Mouse (Mus musculus): ENCODE measurements around the gene Ccdc89. TPM values are rescaled to one million over a fixed set of nuclear protein-coding genes. Genes with fewer than 3 reads are reported as not detected.

The Ccdc89 gene
- total and polyA plus RNA-seq, 2 experiments from 2014 or later = 0.74 to 1.00 TPM

DNA sequence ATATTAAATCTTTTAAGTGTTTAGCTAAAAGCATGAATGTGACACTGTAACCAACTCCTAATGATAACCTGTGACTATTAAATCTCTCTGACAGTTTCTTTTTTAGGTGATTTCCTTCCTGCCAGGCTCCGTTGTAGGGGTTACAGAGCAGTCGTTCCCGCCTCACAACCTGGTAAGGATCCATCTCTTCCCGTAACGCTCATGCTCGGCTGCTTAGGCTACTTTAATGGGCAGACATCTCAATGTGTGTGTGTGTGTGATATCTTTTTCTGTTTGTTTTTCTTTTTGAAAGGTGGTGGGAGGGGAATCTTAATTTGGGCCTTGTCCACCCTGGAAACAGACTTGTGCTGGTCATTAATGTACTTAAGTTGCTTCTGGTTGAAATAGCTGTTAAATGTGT lies 17.8 kb downstream of the Ccdc89 start:
- Histone ChIP-seq H3K4me1 (ENCODE audit: insufficient read depth) (peaks cover 5% of the 10 kb centered on the region; the same call in 1 of the 2 replicates), H3K4me2 (ENCODE audit: low read depth) (peak overlapping the region; percentile 75), H3K27ac (ENCODE audit: low read depth, low read length) (peak overlapping the region; percentile 99), H3K9me3 (ENCODE audit: low read length) (no peaks in the 10 kb centered on the region), H3K4me3 (ENCODE audit: low read depth, low read length) (peak overlapping the region; percentile 98), H3K36me3 (ENCODE audit: insufficient read depth) (no peaks in the 10 kb centered on the region), H3K9ac (peak overlapping the region; percentile 94), H3K27me3 (ENCODE audit: insufficient read depth, low read length) (no peaks in the 10 kb centered on the region)
- no peak for ATAC-seq
- no peak for TF ChIP-seq CTCF (IDR thresholded peaks at IDR 0.05; ENCODE audit: low read depth)
- WGBS = 0% methylated on average over 6 of the region's 6 CpGs
- no peak for DNase-seq

GRCm38 (mm10) chr7:90456149-90456844 lies 29.9 kb downstream of the Ccdc89 start:
- DNase-seq (no peak), ATAC-seq (no peak)
- Histone ChIP-seq H3K4me3 (ENCODE audit: low read depth, low read length) (peak overlapping the region; percentile 83), H3K9ac (peak overlapping the region; percentile 83), H3K27ac (ENCODE audit: low read depth, low read length) (peak overlapping the region; percentile 92), H3K27me3 (ENCODE audit: insufficient read depth, low read length) (no peaks in the 10 kb centered on the region), H3K4me2 (ENCODE audit: low read depth) (peak overlapping the region; percentile 54), H3K9me3 (ENCODE audit: low read length) (no peaks in the 10 kb centered on the region), H3K36me3 (ENCODE audit: insufficient read depth) (peaks cover 22% of the 10 kb centered on the region), H3K4me1 (ENCODE audit: insufficient read depth) (no peaks in the 10 kb centered on the region)
- 35% methylated on average over 7 of the region's 7 CpGs for WGBS
- TF ChIP-seq CTCF (IDR thresholded peaks at IDR 0.05; ENCODE audit: low read depth) = no peak

DNA sequence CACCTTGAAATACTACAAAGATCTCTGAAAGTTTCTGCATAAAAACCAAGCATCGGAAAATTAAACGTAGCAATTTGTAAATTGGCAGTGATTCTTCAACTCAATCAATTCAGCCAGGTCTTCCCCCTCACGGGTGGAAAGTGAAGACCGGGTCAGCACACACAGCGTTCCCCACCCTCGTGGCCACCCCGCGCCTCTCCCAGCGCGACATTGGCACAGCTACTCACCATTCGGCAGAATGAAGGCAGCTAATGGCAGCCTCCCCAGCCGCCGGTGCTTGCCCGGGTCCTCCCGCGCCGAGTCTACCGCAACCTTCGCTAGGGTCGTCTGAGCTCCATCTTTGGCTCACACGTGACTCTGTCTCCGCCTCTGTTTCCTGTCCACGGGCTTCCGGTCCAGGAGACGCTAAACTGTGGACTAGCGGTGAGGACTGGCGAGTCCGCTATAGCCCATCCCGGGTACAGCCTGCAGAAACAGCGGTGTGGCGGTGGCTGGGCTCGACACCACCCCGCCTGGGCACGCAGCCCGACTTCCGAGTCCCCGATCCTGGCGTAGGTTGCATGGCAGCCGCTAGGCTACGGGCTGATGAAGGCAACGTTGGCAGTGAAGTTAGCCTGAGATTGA lies 30.6 kb downstream of the Ccdc89 start, which contains the start of gene Tmem126a:
Gene Tmem126a (minus strand): TSS at position 385 of the 624 bp plus-strand sequence.
- Histone ChIP-seq H3K27ac (ENCODE audit: low read depth, low read length) (peak within 1 kb of the TSS; percentile 92), H3K27me3 (ENCODE audit: insufficient read depth, low read length) (no peaks in the 10 kb centered on the region), H3K4me2 (ENCODE audit: low read depth) (peak within 1 kb of the TSS; percentile 54), H3K9ac (peak within 1 kb of the TSS; percentile 83), H3K4me3 (ENCODE audit: low read depth, low read length) (peak within 1 kb of the TSS; percentile 83), H3K4me1 (ENCODE audit: insufficient read depth) (no peaks in the 10 kb centered on the region), H3K9me3 (ENCODE audit: low read length) (no peaks in the 10 kb centered on the region), H3K36me3 (ENCODE audit: insufficient read depth) (peaks cover 16% of the 10 kb centered on the region)
- under 1% methylated on average over 41 of the region's 41 CpGs for WGBS
- DNase-seq (peak; percentile 90), ATAC-seq (peak; percentile 98)
- TF ChIP-seq CTCF (IDR thresholded peaks at IDR 0.05; ENCODE audit: low read depth) = peak; percentile 68

DNA sequence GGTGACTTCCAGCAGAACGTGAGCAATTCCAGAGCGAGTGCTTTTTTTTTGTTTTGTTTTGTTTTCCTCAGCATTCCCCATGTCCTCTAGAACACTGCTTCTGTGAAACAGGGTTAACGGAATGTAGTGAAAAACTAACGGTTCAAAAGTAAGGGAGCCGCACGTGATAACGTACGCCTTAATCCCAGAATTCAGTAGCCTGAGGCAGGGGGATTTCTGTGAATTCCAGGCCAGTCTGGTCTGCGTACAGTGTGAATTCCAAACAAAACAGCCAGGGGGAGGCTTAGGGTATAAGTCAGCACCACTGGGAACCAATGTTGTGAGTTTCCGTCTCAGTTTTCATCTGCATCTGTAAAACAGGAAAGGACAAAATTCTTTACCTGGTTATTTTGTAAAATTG lies 31.1 kb downstream of the Ccdc89 start:
- DNase-seq = no peak
- WGBS = 10% methylated on average over 10 of the region's 10 CpGs

DNA sequence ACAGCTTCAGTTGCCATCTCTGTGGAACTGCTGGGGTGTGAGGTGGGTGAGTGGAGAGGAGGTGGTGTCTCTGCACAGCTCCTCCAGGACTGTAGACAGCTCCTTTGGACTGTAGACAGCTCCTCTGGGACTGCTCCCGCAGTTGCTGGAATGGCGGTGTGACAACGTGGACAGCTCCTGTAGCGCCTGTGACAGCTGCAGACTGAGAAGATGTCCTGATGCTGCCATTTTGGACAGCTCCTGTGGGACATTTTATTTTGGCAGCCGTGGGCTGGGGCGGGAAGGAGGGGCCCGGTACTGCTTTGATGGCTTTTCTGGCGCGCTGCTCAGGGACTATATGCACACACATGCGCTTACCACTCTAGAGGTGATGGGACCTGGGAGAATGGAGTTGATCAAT lies 34.0 kb downstream of the Ccdc89 start:
- Histone ChIP-seq H3K9me3 (ENCODE audit: low read length) (no peaks in the 10 kb centered on the region), H3K4me2 (ENCODE audit: low read depth) (no peak overlapping the region), H3K36me3 (ENCODE audit: insufficient read depth) (no peaks in the 10 kb centered on the region), H3K4me3 (ENCODE audit: low read depth, low read length) (no peak overlapping the region), H3K9ac (no peak overlapping the region), H3K27me3 (ENCODE audit: insufficient read depth, low read length) (no peaks in the 10 kb centered on the region), H3K27ac (ENCODE audit: low read depth, low read length) (no peak overlapping the region), H3K4me1 (ENCODE audit: insufficient read depth) (no peaks in the 10 kb centered on the region)
- no peak for ATAC-seq
- no peak for TF ChIP-seq CTCF (IDR thresholded peaks at IDR 0.05; ENCODE audit: low read depth)
- WGBS = 73% methylated on average over 10 of the region's 10 CpGs
- DNase-seq = no peak

More for the DNA sequence above, 31.1 kb downstream of the Ccdc89 start:
- peak; percentile 6; the same call in 1 of the 2 replicates for TF ChIP-seq CTCF (IDR thresholded peaks at IDR 0.05; ENCODE audit: low read depth)
- peak overlapping the region; percentile 83 for H3K9ac ChIP-seq
- peak overlapping the region; percentile 54 for H3K4me2 ChIP-seq (ENCODE audit: low read depth)
- peak; percentile 60 for ATAC-seq
- no peaks in the 10 kb centered on the region for H3K27me3 ChIP-seq (ENCODE audit: insufficient read depth, low read length)
- H3K4me1 ChIP-seq (ENCODE audit: insufficient read depth) = no peaks in the 10 kb centered on the region
- H3K4me3 ChIP-seq (ENCODE audit: low read depth, low read length) = peak overlapping the region; percentile 83
- H3K27ac ChIP-seq (ENCODE audit: low read depth, low read length) = peak overlapping the region; percentile 92
- H3K9me3 ChIP-seq (ENCODE audit: low read length) = no peaks in the 10 kb centered on the region
- peaks cover 13% of the 10 kb centered on the region for H3K36me3 ChIP-seq (ENCODE audit: insufficient read depth)

- no peaks in the 10 kb centered on the region for H3K36me3 ChIP-seq (ENCODE audit: insufficient read depth)
- TF ChIP-seq CTCF (IDR thresholded peaks at IDR 0.05; ENCODE audit: low read depth) = peak; percentile 35; the same call in 1 of the 2 replicates
- no peaks in the 10 kb centered on the region for H3K27me3 ChIP-seq (ENCODE audit: insufficient read depth, low read length)
- H3K4me2 ChIP-seq (ENCODE audit: low read depth) = no peak overlapping the region
- DNase-seq = no peak
- H3K4me1 ChIP-seq (ENCODE audit: insufficient read depth) = no peaks in the 10 kb centered on the region
- H3K9me3 ChIP-seq (ENCODE audit: low read length) = no peaks in the 10 kb centered on the region
- H3K9ac ChIP-seq = no peak overlapping the region
- no peak for ATAC-seq
- H3K4me3 ChIP-seq (ENCODE audit: low read depth, low read length) = no peak overlapping the region
- 23% methylated on average over 14 of the region's 14 CpGs for WGBS
- H3K27ac ChIP-seq (ENCODE audit: low read depth, low read length) = no peak overlapping the region
Observed at GRCm38 (mm10) chr7:90460930-90461329, 34.6 kb downstream of the Ccdc89 start.

DNA sequence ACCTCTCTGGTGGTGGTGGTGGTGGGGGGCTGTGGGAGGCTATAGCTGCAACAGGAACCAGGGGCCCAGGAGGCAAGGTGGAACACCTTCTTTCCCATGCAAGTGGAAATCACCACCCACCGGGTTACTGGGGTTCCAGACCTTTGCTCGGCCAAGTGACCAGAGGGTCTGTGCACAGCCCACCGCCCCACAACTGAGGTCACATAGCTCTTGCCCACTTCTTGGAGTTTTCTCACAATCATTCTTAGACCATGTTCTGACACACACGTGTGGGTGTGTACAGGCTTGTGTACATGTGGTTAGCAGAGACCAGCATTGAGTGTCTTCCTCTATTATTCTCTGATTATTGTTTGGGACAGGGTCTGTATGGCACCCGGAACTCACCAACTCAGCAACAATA lies 35.1 kb downstream of the Ccdc89 start:
- no peak overlapping the region for H3K27ac ChIP-seq (ENCODE audit: low read depth, low read length)
- ATAC-seq = no peak

More for the DNA sequence above, 35.1 kb downstream of the Ccdc89 start:
- Histone ChIP-seq H3K4me3 (ENCODE audit: low read depth, low read length) (no peak overlapping the region), H3K4me2 (ENCODE audit: low read depth) (no peak overlapping the region), H3K9ac (no peak overlapping the region), H3K4me1 (ENCODE audit: insufficient read depth) (no peaks in the 10 kb centered on the region), H3K36me3 (ENCODE audit: insufficient read depth) (no peaks in the 10 kb centered on the region), H3K27me3 (ENCODE audit: insufficient read depth, low read length) (no peaks in the 10 kb centered on the region), H3K9me3 (ENCODE audit: low read length) (no peaks in the 10 kb centered on the region)
- no peak for TF ChIP-seq CTCF (IDR thresholded peaks at IDR 0.05; ENCODE audit: low read depth)
- DNase-seq = no peak
- WGBS = 96% methylated on average over 5 of the region's 5 CpGs

Data from forebrain, postnatal 0 days (tissue).